Mouse (Mus musculus) gastrocnemius, adult 2 months (tissue): Measurements from ENCODE around the gene 1810049J17Rik. TPM values are rescaled to one million over a fixed set of nuclear protein-coding genes. Genes with fewer than 3 reads are reported as not detected.

ENCODE experiments used
- DNase-seq: peaks from one replicate; pipeline ENCODE4 v3.0.0; 2022
- H3K27ac ChIP-seq: fragments of 200-600 bp; 2 replicates; pipeline ENCODE4 v1.8.1; 2022; ENCODE audit warnings: mild to moderate bottlenecking
- H3K4me3 ChIP-seq: fragments of 200-600 bp; 2 replicates; pipeline ENCODE4 v1.8.1; 2022; ENCODE audit warnings: mild to moderate bottlenecking, moderate library complexity
- CTCF ChIP-seq: fragments of 200-600 bp; IDR thresholded peaks from 2 replicates; pipeline ENCODE4 v1.8.1; 2022; ENCODE audit warnings: antibody characterized with exemption, mild to moderate bottlenecking, moderate library complexity
- intact Hi-C: fragments of 180-260 bp; cut with DNase I; formaldehyde crosslinking; loops from one replicate; pipeline ENCODE4 v1.15.1; 2025
- total RNA-seq, 2 experiments: library from RNA; stranded (reverse); gene quantifications; 2 replicates each; pipeline ENCODE4 v1.2.3; 2021

The 1810049J17Rik gene
- total RNA-seq, 2 experiments from 2014 or later, result not detected

DNA sequence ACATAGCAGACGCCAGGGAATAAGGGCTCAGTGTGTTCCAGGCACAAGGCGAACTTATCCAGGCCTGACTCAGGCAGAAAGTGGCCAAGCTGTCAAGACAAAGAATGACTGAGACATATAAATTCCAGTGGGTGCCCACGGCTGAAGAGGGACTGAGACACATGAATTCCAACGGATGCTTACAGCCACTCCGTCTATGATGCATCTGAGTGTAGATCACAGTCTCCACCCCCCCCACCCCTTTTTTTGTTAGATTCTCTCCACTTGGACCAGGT, 36.2 kb downstream of the 1810049J17Rik start:
- intact Hi-C loops, result no loop called here
- TF ChIP-seq CTCF, result no peak
- Histone ChIP-seq H3K4me3 (no peak overlapping the region), H3K27ac (no peak overlapping the region)
- DNase-seq, result no peak

DNA sequence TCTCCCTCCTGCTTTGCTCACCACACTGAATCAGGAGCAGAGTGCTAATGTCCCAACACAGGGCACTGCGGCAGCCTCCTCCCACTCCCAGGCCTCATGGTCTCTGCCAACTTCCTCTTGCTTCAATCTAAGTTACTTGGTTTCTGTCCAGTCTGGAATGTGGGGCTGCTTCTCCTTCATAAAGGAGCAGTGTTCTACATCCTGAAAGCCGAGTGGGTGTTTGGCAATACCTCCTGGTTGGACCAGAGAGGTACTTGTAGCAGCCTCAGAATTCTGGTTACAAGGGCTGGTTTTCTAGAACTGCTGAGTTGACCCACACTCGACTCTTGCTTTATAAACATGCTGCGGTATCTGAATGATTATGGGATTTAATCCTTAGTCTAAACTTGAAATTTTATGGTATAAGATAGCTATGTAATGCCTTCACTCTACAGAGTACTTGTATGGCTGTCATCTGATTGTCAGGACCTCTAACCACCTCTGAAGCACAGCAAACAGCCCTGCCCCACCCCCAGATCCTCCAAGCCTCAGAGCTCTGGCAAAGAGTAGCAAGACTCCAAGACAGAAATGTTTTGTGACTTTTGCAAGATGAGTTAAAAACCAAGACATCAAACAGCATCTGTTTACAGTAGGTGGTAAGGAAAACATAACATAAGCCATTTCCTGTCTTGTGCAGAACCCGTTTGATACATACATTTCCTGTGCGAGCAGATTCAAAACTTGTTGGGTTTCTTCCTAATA, 36.7 kb downstream of the 1810049J17Rik start:
- Histone ChIP-seq H3K27ac (peak overlapping the region; percentile 24; the same call in 1 of the 2 replicates), H3K4me3 (no peak overlapping the region)
- no peak for TF ChIP-seq CTCF
- DNase-seq, result no peak
- intact Hi-C loops, result no loop called here

DNA sequence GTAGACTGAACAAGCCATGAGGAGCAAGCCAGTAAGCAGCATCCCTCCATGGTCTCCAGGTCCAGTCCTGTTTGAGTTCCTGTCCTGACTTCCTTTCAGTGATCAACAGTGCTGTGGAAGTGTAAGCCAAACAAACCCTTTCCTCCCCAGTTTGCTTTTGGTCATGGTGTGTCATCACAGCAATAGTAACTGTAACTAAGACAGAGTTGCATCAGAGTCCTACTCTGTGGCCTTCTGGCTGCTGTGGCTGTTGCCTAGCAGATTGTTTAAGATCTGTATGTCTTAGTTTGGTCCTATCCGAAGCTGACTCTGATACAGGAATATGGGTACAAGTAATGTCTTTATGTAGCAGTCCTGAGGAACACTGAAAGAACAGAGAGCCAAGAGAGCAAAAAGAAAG, 41.9 kb downstream of the 1810049J17Rik start:
- DNase-seq, result no peak

DNA sequence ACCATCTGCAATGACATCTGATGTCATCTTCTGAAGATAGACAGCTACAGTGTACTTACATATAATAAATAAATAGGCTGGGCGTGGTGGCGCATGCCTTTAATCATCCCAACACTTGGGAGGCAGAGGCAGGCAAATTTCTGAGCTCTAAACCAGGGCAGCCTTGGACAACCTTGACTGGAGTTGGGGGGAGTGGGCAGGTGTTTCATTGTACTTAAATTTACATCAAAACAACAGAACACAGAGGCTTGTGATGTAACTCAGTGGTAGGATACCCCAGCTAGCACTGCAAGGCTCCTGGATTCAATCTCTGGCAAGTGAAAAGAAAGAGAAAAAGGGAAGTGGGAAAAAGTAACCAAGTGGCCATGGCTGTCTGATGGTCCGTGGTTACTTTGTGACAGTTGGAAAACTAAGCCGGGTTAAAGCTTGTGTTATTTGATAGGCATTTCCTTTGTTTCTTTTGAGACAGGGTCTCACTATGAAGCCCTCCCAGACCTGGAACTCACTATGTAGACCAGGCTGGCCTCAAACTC, 46.5 kb downstream of the 1810049J17Rik start:
- Histone ChIP-seq H3K27ac (no peak overlapping the region), H3K4me3 (no peak overlapping the region)
- intact Hi-C loops, result no loop called here
- no peak for DNase-seq
- TF ChIP-seq CTCF, result no peak

More for the DNA sequence above, 41.9 kb downstream of the 1810049J17Rik start:
- intact Hi-C loops, result no loop called here
- no peak for TF ChIP-seq CTCF
- H3K4me3 ChIP-seq, result no peak overlapping the region
- no peak overlapping the region for H3K27ac ChIP-seq

DNA sequence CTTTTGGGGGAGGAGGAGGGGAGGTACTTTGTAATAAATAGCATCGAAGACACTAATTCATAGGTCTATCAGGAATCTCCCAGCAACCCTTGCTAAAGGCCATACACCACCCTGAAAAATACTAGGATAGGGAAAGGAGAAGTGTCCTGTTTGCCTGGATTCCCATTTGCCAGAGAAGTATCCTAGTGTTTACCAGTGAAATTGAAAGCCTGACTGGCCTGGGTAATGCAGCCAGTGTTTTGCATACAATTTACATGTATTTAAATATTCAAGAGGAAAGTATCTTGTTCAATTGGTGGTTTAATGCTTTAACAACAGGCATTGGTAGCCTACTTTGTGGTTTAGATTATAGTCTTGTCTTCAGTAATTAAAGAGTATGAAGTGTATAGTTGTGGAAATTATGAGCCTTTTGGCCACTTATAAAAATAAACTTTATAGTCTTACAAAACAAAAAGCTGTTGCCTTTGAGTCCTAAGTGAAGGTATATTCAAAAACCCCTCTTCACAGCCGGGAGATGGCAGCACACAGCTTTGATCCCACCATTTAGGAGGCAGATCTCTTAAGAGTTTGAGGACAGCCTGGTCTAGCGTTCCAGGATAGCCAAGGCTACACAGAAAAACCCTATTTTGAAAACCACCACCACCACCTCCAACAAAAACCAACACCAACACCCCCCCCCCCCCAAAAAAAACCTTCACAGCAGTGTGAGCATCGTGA, 47.5 kb downstream of the 1810049J17Rik start:
- intact Hi-C loops, result no loop called here
- no peak for DNase-seq
- TF ChIP-seq CTCF, result peak; percentile 37; the same call in 1 of the 2 replicates
- Histone ChIP-seq H3K27ac (no peak overlapping the region), H3K4me3 (no peak overlapping the region)

DNA sequence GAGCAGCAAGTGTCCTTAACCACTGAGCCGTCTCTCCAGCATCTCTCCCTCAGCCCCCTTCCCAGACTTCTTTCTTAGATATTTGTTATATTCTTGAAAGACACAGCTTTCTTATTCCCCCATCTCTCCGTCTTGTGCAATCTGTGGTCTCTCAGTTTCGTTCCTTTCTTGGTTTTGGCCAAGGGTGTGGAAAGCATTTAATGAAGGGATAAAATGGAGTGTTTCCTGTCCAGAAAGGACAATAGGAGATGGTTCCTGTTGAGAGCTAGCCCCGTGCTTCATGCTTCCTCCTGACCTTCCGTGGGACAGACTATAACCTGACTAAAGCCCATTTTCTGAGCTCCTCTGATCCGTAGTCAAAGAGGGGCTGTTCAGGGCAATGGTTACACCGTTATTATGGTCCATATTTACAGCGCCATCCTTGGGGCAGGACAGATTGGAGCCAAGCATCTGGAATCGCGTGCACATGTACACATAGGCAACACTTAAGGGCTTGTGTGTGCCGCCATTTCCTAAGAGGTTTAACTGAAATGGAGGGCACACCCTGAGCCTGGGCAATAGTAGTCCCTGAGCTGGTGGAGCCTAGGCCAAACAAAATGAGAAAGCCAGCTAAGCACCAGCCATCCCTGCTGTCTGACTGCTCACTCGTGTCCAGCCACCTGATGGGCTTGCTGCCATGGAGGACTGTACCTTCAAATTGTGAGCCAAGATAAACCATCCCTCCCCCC, 48.2 kb downstream of the 1810049J17Rik start:
- Histone ChIP-seq H3K4me3 (no peak overlapping the region), H3K27ac (no peak overlapping the region)
- intact Hi-C loops, result no loop called here
- TF ChIP-seq CTCF, result no peak
- no peak for DNase-seq

Other genes with a start within 250 kb of the 1810049J17Rik start
- 10 to 100 TPM; 68.3 to 69.8 TPM for gene Zfr, start 204.1 kb downstream of the 1810049J17Rik start, total RNA-seq
- 1 to 10 TPM; 3.5 to 5.6 TPM for gene Mtmr12, start 116.9 kb downstream of the 1810049J17Rik start, total RNA-seq
- 10 to 100 TPM; 77.0 to 80.0 TPM for gene Golph3, start 449 bp downstream of the 1810049J17Rik start, total RNA-seq